Mouse (Mus musculus) E14TG2a.4 (cell line): Measurements from ENCODE around the gene Dcaf17.

ENCODE experiments used
- CTCF ChIP-seq: conservative IDR thresholded peaks from 2 replicates; pipeline ENCODE4 v1.5.1; 2014; ENCODE audit warnings: low read length
- NANOG ChIP-seq: IDR thresholded peaks from 2 replicates; pipeline ENCODE4 v1.6.1; 2014; ENCODE audit warnings: borderline replicate concordance, low read length, mixed read lengths
- POU5F1 ChIP-seq: IDR thresholded peaks from 2 replicates; pipeline ENCODE4 v1.6.1; 2014; ENCODE audit warnings: low read length, borderline replicate concordance

DNA sequence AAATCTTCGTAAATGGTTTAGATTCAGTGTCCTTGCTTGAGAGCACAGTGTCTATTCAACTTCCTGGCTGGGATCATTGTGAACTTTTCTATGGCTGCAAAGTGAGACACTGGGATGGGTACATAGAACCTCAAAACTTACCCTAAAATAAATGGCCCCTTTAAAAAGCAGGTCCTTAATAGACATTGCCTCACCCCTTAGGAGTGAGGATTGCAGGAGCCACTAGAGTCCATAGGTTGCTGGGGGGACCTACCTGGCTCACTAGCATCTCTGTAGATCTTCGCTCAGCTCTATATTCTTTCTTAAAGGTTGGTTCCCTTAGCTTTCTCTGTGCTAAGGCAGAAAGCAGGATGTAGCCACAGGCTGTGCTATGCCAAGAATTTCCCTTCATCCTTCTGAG is 75.2 kb downstream of the Dcaf17 start:
- TF ChIP-seq CTCF (no peak), POU5F1 (no peak), NANOG (no peak)
